Mouse (Mus musculus) spleen, adult 2 months (tissue): Measurements from ENCODE around the gene Mrps24. TPM values are rescaled to one million over a fixed set of nuclear protein-coding genes. Genes with fewer than 3 reads are reported as not detected.

Experiments used
- DNase-seq, 2 experiments: peaks; one replicate each; pipeline versions ENCODE4 v3.0.0 to v3.0.0-alpha.2; 2012 to 2021; ENCODE audit warnings: low spot score in 2 of 2, low read depth in 1 of 2
- H3K27ac ChIP-seq: fragments of 200-500 bp; 2 replicates; pipeline ENCODE4 v1.5.1; 2012; ENCODE audit warnings: low read length, inconsistent platforms; ENCODE audit not compliant: insufficient read depth
- H3K27me3 ChIP-seq: fragments of 200-500 bp; 2 replicates; pipeline ENCODE4 v1.6.1; 2012; ENCODE audit warnings: mild to moderate bottlenecking, moderate library complexity, low read length, inconsistent platforms; ENCODE audit not compliant: control insufficient read depth, insufficient read depth
- H3K36me3 ChIP-seq: fragments of 200-500 bp; 2 replicates; pipeline ENCODE4 v1.6.1; 2012; ENCODE audit warnings: mild to moderate bottlenecking, low read length, inconsistent platforms; ENCODE audit not compliant: control insufficient read depth, insufficient read depth
- H3K4me1 ChIP-seq: fragments of 200-500 bp; 2 replicates; pipeline ENCODE4 v1.6.1; 2011; ENCODE audit warnings: inconsistent platforms; ENCODE audit not compliant: control insufficient read depth, insufficient read depth, insufficient read length
- H3K4me3 ChIP-seq: fragments of 200-500 bp; 2 replicates; pipeline ENCODE4 v1.5.1; 2011; ENCODE audit warnings: mild to moderate bottlenecking, inconsistent platforms; ENCODE audit not compliant: insufficient read depth, insufficient read length; ENCODE audit errors: extremely low read depth
- CTCF ChIP-seq: fragments of 200-500 bp; IDR thresholded peaks from 2 replicates; pipeline ENCODE4 v1.5.1; 2011; ENCODE audit warnings: mild to moderate bottlenecking, inconsistent platforms; ENCODE audit not compliant: insufficient read depth, insufficient read length, insufficient replicate concordance; ENCODE audit errors: extremely low read depth
- POLR2A ChIP-seq: fragments of 200-500 bp; IDR thresholded peaks from 2 replicates; pipeline ENCODE4 v1.6.1; 2011; ENCODE audit warnings: low read depth, low read length, inconsistent platforms
- WGBS: fragments of 180-500 bp; shearing (Covaris S2); methylation state at CpG from one replicate; pipeline ENCODE4 v1.1.7; 2018; 5-methylcytosine and 5-hydroxymethylcytosine counted together
- polyA plus RNA-seq: library from polyadenylated mRNA; depleted of rRNA; stranded (reverse); fragments of >200 nt; gene quantifications from 2 replicates; pipeline ENCODE4 v1.2.3, GENCODE M21; 2012; rRNA removed

Gene Mrps24
- polyA plus RNA-seq: 176 and 211 TPM in 2 replicates

- H3K4me3 ChIP-seq: no peak within 1 kb of the TSS
- WGBS: 95% methylated on average over 14 of the region's 14 CpGs
- TF ChIP-seq CTCF (no peak), POLR2A (no peak)
- H3K4me1 ChIP-seq: peaks cover 5% of the 10 kb centered on the region; the same call in 1 of the 2 replicates
- no peaks in the 10 kb centered on the region for H3K27me3 ChIP-seq
- DNase-seq: no peak
- H3K36me3 ChIP-seq: peaks cover 21% of the 10 kb centered on the region
- H3K27ac ChIP-seq: no peak within 1 kb of the TSS
Observed at GRCm38 (mm10) chr11:5715630-5716105, at the start of gene Mrps24. Mrps24 (minus strand) TSS chr11:5715680.

DNA sequence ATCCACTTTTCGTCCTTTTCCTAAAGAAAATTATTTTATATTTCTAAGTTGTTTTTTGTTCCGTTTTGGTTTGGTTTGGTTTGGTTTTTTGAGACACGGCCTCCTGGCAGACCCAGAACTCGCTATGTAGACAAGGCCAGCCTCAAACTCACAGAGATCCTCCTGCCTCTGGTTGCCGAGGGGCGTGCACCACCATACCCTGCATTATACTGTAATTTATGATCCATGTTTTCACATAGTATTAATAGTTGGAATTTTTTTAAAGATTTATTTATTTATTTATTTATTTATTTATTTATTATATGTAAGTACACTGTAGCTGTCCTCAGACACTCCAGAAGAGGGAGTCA, 47.1 kb upstream of the Mrps24 start:
- Histone ChIP-seq H3K27me3 (no peaks in the 10 kb centered on the region), H3K36me3 (no peaks in the 10 kb centered on the region), H3K27ac (peak overlapping the region; percentile 63), H3K4me1 (no peaks in the 10 kb centered on the region), H3K4me3 (peak overlapping the region; percentile 82)
- TF ChIP-seq POLR2A: no peak
- no peak for TF ChIP-seq CTCF
- 10% methylated on average over 6 of the region's 6 CpGs for WGBS
- DNase-seq: no peak

GRCm38 (mm10) chr11:5761820-5762632, 46.5 kb upstream of the Mrps24 start, which contains the start of gene Urgcp:
Urgcp (minus strand) TSS chr11:5762376.
- WGBS: under 1% methylated on average over 68 of the region's 68 CpGs
- H3K27me3 ChIP-seq: no peaks in the 10 kb centered on the region
- peak within 1 kb of the TSS; percentile 82 for H3K4me3 ChIP-seq
- no peak for TF ChIP-seq CTCF
- TF ChIP-seq POLR2A: peak; percentile 96
- peak; percentile 91 to 93 for DNase-seq
- H3K36me3 ChIP-seq: no peaks in the 10 kb centered on the region
- H3K4me1 ChIP-seq: no peaks in the 10 kb centered on the region
- H3K27ac ChIP-seq: peak within 1 kb of the TSS; percentile 92

DNA sequence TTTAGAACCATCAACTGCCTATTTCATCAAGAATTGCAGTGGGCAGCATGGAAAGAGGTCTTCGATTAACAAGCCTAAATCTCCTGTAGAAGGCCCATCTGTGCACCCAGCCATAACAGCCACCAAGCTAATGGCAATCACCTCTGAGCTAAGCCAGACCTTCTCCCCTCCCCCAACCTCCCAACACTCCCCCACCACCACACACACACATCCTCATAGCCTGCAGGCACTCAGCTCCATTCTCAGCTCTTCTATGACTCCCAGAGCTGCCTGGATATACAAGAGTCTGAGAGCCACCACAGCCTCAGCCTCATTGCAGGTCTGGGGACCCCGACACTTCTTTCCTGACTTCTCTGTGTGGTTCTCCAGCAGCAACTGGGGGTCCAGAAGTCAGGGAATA, 38.3 kb upstream of the Mrps24 start:
- H3K36me3 ChIP-seq: no peaks in the 10 kb centered on the region; the same call in 1 of the 2 replicates
- H3K4me1 ChIP-seq: no peaks in the 10 kb centered on the region
- no peak overlapping the region for H3K27ac ChIP-seq
- DNase-seq: no peak
- H3K4me3 ChIP-seq: no peak overlapping the region
- TF ChIP-seq CTCF (no peak), POLR2A (no peak)
- 94% methylated on average over 2 of the region's 2 CpGs for WGBS
- H3K27me3 ChIP-seq: no peaks in the 10 kb centered on the region

GRCm38 (mm10) chr11:5744951-5745350, 29.5 kb upstream of the Mrps24 start:
- TF ChIP-seq CTCF (no peak), POLR2A (no peak)
- 82% methylated on average over 2 of the region's 2 CpGs for WGBS
- DNase-seq: no peak
- H3K4me3 ChIP-seq: no peak overlapping the region
- H3K27me3 ChIP-seq: no peaks in the 10 kb centered on the region
- no peaks in the 10 kb centered on the region; the same call in 1 of the 2 replicates for H3K36me3 ChIP-seq
- no peak overlapping the region for H3K27ac ChIP-seq
- H3K4me1 ChIP-seq: no peaks in the 10 kb centered on the region

DNA sequence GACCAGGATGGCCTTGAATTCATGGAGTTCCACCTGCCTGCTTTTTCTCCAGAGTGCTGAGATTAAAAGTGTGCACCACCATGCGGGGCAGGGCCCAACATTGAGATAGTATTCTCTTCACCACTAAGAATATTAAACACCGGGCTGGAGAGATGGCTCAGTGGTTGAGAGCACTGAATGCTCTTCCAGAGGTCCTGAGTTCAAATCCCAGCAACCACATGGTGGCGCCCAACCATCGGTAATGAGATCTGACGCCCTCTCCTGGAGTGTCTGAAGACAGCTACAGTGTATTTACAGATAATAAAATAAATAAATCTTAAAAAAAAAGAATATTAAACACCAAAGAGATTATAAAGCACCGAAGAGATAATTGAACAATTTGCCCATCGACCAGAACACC, 26.6 kb upstream of the Mrps24 start:
- Histone ChIP-seq H3K4me3 (no peak overlapping the region), H3K36me3 (no peaks in the 10 kb centered on the region), H3K4me1 (no peaks in the 10 kb centered on the region), H3K27me3 (no peaks in the 10 kb centered on the region), H3K27ac (no peak overlapping the region)
- TF ChIP-seq POLR2A: no peak
- peak; percentile 13; the same call in 1 of the 2 replicates for TF ChIP-seq CTCF
- WGBS: 81% methylated on average over 7 of the region's 7 CpGs
- peak in 1 of 2 experiments; percentile 48 for DNase-seq
